Mouse (Mus musculus): Measurements from ENCODE around the gene Olfr763. TPM values are rescaled to one million over a fixed set of nuclear protein-coding genes. Genes with fewer than 3 reads are reported as not detected.
"Not testable (repeated sequence)": the region's sequence is repeated elsewhere in the genome, so short reads cannot be mapped to it uniquely, and the experiment has no call there.

Gene Olfr763
- total RNA-seq, 2 experiments from 2014 or later = not detected

DNA sequence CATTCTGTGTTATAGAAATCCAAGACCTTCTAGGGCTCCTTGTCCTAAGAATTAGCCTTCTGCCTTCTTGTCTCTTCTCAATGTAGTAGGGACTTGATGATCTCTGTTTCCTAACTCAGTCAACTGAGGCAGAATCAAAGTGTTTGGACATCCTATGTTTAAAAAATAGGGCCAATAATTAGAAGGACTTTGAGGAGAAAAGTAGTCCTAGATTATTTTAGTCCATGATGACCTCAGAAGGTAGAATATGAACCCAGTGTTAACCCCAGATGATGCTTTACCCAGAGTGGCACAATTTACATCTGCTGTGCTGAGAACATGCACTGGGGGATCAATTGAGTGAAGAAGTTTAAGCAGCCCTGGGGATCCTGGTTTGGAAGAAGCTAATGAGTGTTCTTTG is 39.3 kb downstream of the Olfr763 start, which contains the start of gene Olfr765:
TSS of gene Olfr765 (minus strand) at position 101 of the 400 bp plus-strand sequence.
- DNase-seq = not testable (repeated sequence)

Other genes starting within 250 kb of the Olfr763 start
- 1 to 10 TPM; 1.7 to 3.6 TPM for gene Mmp19, start 219.9 kb upstream of the Olfr763 start, total RNA-seq (2021)
- 10 to 100 TPM; 20.7 to 21.5 TPM for gene Dnajc14, start 206.7 kb upstream of the Olfr763 start, total RNA-seq (2021)
- gene Tmem198b, start 206.4 kb upstream of the Olfr763 start, total RNA-seq (2021) = 1 to 10 TPM; 3.4 to 4.2 TPM
- gene Sarnp, start 193.5 kb upstream of the Olfr763 start, total RNA-seq (2021) = 10 to 100 TPM; 26.5 to 28.4 TPM
- 1 to 10 TPM; 3.1 to 3.7 TPM for gene Ormdl2, start 189.1 kb upstream of the Olfr763 start, total RNA-seq (2021)
- 1 to 10 TPM; 3.9 to 4.1 TPM for gene Gdf11, start 119.1 kb upstream of the Olfr763 start, total RNA-seq (2021)
- 100 to 1,000 TPM; 103 to 142 TPM for gene Cd63, start 109.8 kb upstream of the Olfr763 start, total RNA-seq (2021)
- 1 to 10 TPM; 4.3 to 4.7 TPM for gene Rdh5, start 87.9 kb upstream of the Olfr763 start, total RNA-seq (2021)
- 100 to 1,000 TPM; 152 to 165 TPM for gene Bloc1s1, start 86.8 kb upstream of the Olfr763 start, total RNA-seq (2021)
- gene Itga7, start 77.0 kb upstream of the Olfr763 start, total RNA-seq (2021) = 10 to 100 TPM; 63.5 to 67.3 TPM
- gene Mettl7b, start 49.8 kb upstream of the Olfr763 start, total RNA-seq (2021) = under 1 TPM in 1 of 2 experiments, not detected in 1; 0.23 TPM
- not detected for gene Olfr9, start 21.4 kb upstream of the Olfr763 start, total RNA-seq (2021)
- not detected for gene Olfr764-ps1, start 29.1 kb downstream of the Olfr763 start, total RNA-seq (2021)
- not detected for gene Olfr765, start 39.2 kb downstream of the Olfr763 start, total RNA-seq (2021)
- not detected for gene Olfr766-ps1, start 58.2 kb downstream of the Olfr763 start, total RNA-seq (2021)
- gene Olfr767, start 72.1 kb downstream of the Olfr763 start, total RNA-seq (2021) = not detected
- not detected for gene Olfr768, start 88.6 kb downstream of the Olfr763 start, total RNA-seq (2021)
- not detected for gene Olfr769, start 107.1 kb downstream of the Olfr763 start, total RNA-seq (2021)
- not detected for gene Olfr770, start 128.2 kb downstream of the Olfr763 start, total RNA-seq (2021)
- gene Olfr771, start 154.0 kb downstream of the Olfr763 start, total RNA-seq (2021) = not detected
- not detected for gene Olfr772, start 167.1 kb downstream of the Olfr763 start, total RNA-seq (2021)
- gene Olfr773, start 176.6 kb downstream of the Olfr763 start, total RNA-seq (2021) = not detected
- gene Olfr774, start 225.4 kb downstream of the Olfr763 start, total RNA-seq (2021) = not detected
- gene Olfr775, start 237.6 kb downstream of the Olfr763 start, total RNA-seq (2021) = not detected
- gene Olfr776, start 248.3 kb downstream of the Olfr763 start, total RNA-seq (2021) = not detected

All from gastrocnemius, postnatal 25 days (tissue).